In the genomic region with DNA sequence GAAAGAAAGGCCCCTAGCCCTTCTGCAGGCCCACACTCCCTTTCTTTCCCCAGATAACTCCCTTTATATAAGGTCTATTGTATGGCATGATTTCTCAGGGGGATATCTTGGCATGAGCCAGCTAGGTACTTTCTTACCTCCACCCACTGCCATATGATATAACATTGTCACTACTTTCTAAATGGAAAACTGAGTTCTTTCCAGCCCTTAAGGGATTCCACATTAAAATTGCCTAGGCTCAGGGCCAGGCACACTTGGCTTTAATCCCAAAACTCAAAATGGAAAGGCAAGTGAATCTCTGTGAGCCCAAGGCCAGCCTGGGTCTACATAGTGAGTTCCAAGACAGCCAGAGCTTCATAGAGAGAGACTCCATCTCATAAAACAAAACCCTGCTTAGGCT, we compare ENCODE assay signal across 9 mouse cellular contexts.
DNase-seq lines count a peak whose midpoint lies in the region.
"Had no signal": no experiment of that assay in that cellular context is flagged by ENCODE, and none has a peak within 500 bp of the region (broad histone marks: within the 10 kb centered on the region; RNA-seq: fewer than 3 reads in every experiment).

No protein-coding gene starts in this region.

- intact Hi-C loops in left cerebral cortex, postnatal 25 days (cut with DNase I) = no loop called here

- peak; percentile 12 to 37 for DNase-seq in frontal cortex, postnatal 36 days (ENCODE audit: low spot score in 2 of 2)
- DNase-seq in frontal cortex, postnatal 10 days (ENCODE audit: low spot score in 2 of 2) = no peak
- peak; percentile 12 to 20 for DNase-seq in left cerebral cortex, adult 18-20 months (ENCODE audit: low spot score in 2 of 2)
- DNase-seq in left cerebral cortex, adult 11 months (ENCODE audit: low spot score) = no peak
- peak; percentile 1 to 49 for DNase-seq in left cerebral cortex, postnatal 25 days (ENCODE audit: low spot score in 2 of 2)
- DNase-seq in telencephalon, adult 2 months (ENCODE audit: low read depth, low spot score) = peak; percentile 23
- DNase-seq in spleen, adult 12 weeks (ENCODE audit: low spot score) = no peak
- DNase-seq: kidney, adult 8-10 months; layer of hippocampus, postnatal 36 days had no signal

Comparison
In these comparisons a context has a peak if more than half of its experiments do, and no peak if none do; other contexts are left out.
1. DNase-seq: peak in frontal cortex, postnatal 36 days (2 of 2), left cerebral cortex, adult 18-20 months (2 of 2), left cerebral cortex, postnatal 25 days (2 of 2) and telencephalon, adult 2 months (single experiment); none in frontal cortex, postnatal 10 days (0 of 2), left cerebral cortex, adult 11 months (single experiment) and spleen, adult 12 weeks (single experiment).